Mouse (Mus musculus): ENCODE data around the gene Cyb5d2.

DNA sequence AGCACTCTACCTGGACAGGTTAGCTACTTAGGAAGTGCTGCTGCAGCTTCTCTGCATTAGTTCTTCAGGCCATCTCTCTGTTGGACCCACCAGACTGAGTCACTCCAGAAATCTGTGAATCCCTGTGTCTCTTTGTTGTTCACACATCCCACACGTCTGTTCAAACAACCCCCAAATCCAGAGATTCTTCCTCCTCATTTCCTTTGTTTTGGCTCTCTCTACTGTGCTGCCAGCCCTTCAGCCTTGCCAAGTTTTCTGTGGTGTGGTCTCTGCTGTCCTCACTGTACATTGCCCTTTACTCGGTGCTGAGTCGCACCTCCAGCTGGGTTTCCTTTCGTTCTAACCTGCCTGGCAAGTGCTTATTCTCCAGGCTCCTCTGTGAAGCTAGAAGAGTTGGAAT, 31.7 kb downstream of the Cyb5d2 start:
- no peak for TF ChIP-seq POLR2A (IDR thresholded peaks at IDR 0.05; ENCODE audit: insufficient read depth, low read depth, low read length)
- TF ChIP-seq CTCF (IDR thresholded peaks at IDR 0.05; ENCODE audit: insufficient read depth, low read depth, low read length) = no peak
